Mouse (Mus musculus) neural tube, embryonic 15.5 days (tissue): Measurements from ENCODE around the gene Cd70. TPM values are rescaled to one million over a fixed set of nuclear protein-coding genes. Genes with fewer than 3 reads are reported as not detected.

Experiments
- polyA plus RNA-seq: library from polyadenylated mRNA; unstranded; fragments of >200 nt; fragmentation: Nextera tagmentation; extraction: Ambion mirVana; gene quantifications from 2 replicates; pipeline ENCODE4 v1.2.1, GENCODE M21; 2015

The Cd70 gene
- polyA plus RNA-seq, 1 experiment from 2014 or later = 1.7 TPM

Other genes starting within 250 kb of the Cd70 start
- gene Mllt1, start 214.4 kb downstream of the Cd70 start, polyA plus RNA-seq = 69.0 and 74.9 TPM in 2 replicates
- gene Acer1, start 167.7 kb downstream of the Cd70 start, polyA plus RNA-seq = not detected in 2 replicates
- 164 and 177 TPM in 2 replicates for gene Clpp, start 159.5 kb downstream of the Cd70 start, polyA plus RNA-seq
- 56.2 and 59.4 TPM in 2 replicates for gene Alkbh7, start 152.4 kb downstream of the Cd70 start, polyA plus RNA-seq
- 0.43 and 0.49 TPM in 2 replicates for gene Pspn, start 149.8 kb downstream of the Cd70 start, polyA plus RNA-seq
- gene Gtf2f1, start 138.5 kb downstream of the Cd70 start, polyA plus RNA-seq = 63.2 and 70.7 TPM in 2 replicates
- 0.26 and 0.46 TPM in 2 replicates for gene Gm17949, start 138.3 kb downstream of the Cd70 start, polyA plus RNA-seq
- 25.8 and 29.1 TPM in 2 replicates for gene Khsrp, start 118.3 kb downstream of the Cd70 start, polyA plus RNA-seq
- gene Slc25a41, start 108.1 kb downstream of the Cd70 start, polyA plus RNA-seq = not detected in 2 replicates
- 1.6 and 10.2 TPM in 2 replicates for gene Crb3, start 90.7 kb downstream of the Cd70 start, polyA plus RNA-seq
- gene Slc25a23, start 89.9 kb downstream of the Cd70 start, polyA plus RNA-seq = 42.7 and 43.7 TPM in 2 replicates
- 5.6 and 7.7 TPM in 2 replicates for gene Dennd1c, start 71.3 kb downstream of the Cd70 start, polyA plus RNA-seq
- 309 and 350 TPM in 2 replicates for gene Tubb4a, start 62.0 kb downstream of the Cd70 start, polyA plus RNA-seq
- 7.7 and 8.5 TPM in 2 replicates for gene Tnfsf9, start 44.5 kb downstream of the Cd70 start, polyA plus RNA-seq
- gene Tnfsf14, start 44.4 kb upstream of the Cd70 start, polyA plus RNA-seq = 0.37 TPM in 1 of 2 replicates, not detected in the other
- gene C3, start 78.4 kb upstream of the Cd70 start, polyA plus RNA-seq = 3.7 and 4.0 TPM in 2 replicates
- gene Gpr108, start 98.7 kb upstream of the Cd70 start, polyA plus RNA-seq = 23.3 and 27.6 TPM in 2 replicates
- gene Trip10, start 99.7 kb upstream of the Cd70 start, polyA plus RNA-seq = 9.3 and 15.9 TPM in 2 replicates
- 1.6 and 10.9 TPM in 2 replicates for gene Vav1, start 129.3 kb upstream of the Cd70 start, polyA plus RNA-seq
- gene Adgre1, start 208.9 kb upstream of the Cd70 start, polyA plus RNA-seq = 3.9 and 4.7 TPM in 2 replicates